Mouse (Mus musculus): ENCODE measurements around the gene Ascl4. TPM values are rescaled to one million over a fixed set of nuclear protein-coding genes. Genes with fewer than 3 reads are reported as not detected.
A peak's percentile ranks its signal among the peaks of the same experiment; 100 is the strongest.

Gene Ascl4
- polyA plus RNA-seq, 1 experiment from 2014 or later = 1.6 TPM

- peaks cover 4% of the 10 kb centered on the region; the same call in 1 of the 2 replicates for H3K4me1 ChIP-seq
- H3K9me3 ChIP-seq = no peaks in the 10 kb centered on the region
- peaks cover 51% of the 10 kb centered on the region for H3K36me3 ChIP-seq
- no peak for ATAC-seq (ENCODE audit: insufficient number of reproducible peaks, low FRiP score, low TSS enrichment, low read depth)
- H3K4me3 ChIP-seq = no peak overlapping the region
- H3K9ac ChIP-seq = no peak overlapping the region
- H3K27ac ChIP-seq = no peak overlapping the region
- H3K27me3 ChIP-seq = no peaks in the 10 kb centered on the region
- H3K4me2 ChIP-seq = no peak overlapping the region
- WGBS = 73% methylated on average over 2 of the region's 2 CpGs
Measured at GRCm38 (mm10) chr10:85954429-85954828, 26.9 kb downstream of the Ascl4 start.

GRCm38 (mm10) chr10:85956871-85957419, 29.5 kb downstream of the Ascl4 start:
- no peak for ATAC-seq (ENCODE audit: insufficient number of reproducible peaks, low FRiP score, low TSS enrichment, low read depth)
- Histone ChIP-seq H3K4me2 (peak overlapping the region; percentile 69), H3K9ac (peak overlapping the region; percentile 82), H3K9me3 (no peaks in the 10 kb centered on the region), H3K27me3 (no peaks in the 10 kb centered on the region), H3K4me1 (peaks cover 4% of the 10 kb centered on the region; the same call in 1 of the 2 replicates), H3K27ac (peak overlapping the region; percentile 82), H3K4me3 (peak overlapping the region; percentile 87), H3K36me3 (peaks cover 30% of the 10 kb centered on the region)
- 2% methylated on average over 20 of the region's 20 CpGs for WGBS

GRCm38 (mm10) chr10:85957464-85957950, 30.0 kb downstream of the Ascl4 start, which contains the start of gene Rtcb:
Rtcb (minus strand) TSS chr10:85957823.
- Histone ChIP-seq H3K27me3 (no peaks in the 10 kb centered on the region), H3K4me3 (peak within 1 kb of the TSS; percentile 87), H3K9ac (peak within 1 kb of the TSS; percentile 82), H3K9me3 (no peaks in the 10 kb centered on the region), H3K4me2 (peak within 1 kb of the TSS; percentile 69), H3K4me1 (peaks cover 4% of the 10 kb centered on the region; the same call in 1 of the 2 replicates), H3K36me3 (peaks cover 26% of the 10 kb centered on the region), H3K27ac (peak within 1 kb of the TSS; percentile 82)
- under 1% methylated on average over 38 of the region's 38 CpGs for WGBS
- ATAC-seq (ENCODE audit: insufficient number of reproducible peaks, low FRiP score, low TSS enrichment, low read depth) = peak; percentile 84

- no peaks in the 10 kb centered on the region for H3K9me3 ChIP-seq
- no peak for ATAC-seq (ENCODE audit: insufficient number of reproducible peaks, low FRiP score, low TSS enrichment, low read depth)
- 0 out of 2 replicates have a peak, but pooled peaks cover 4% of the 10 kb centered on the region for H3K27me3 ChIP-seq
- WGBS = 60% methylated on average over 9 of the region's 9 CpGs
- no peak overlapping the region for H3K27ac ChIP-seq
- no peaks in the 10 kb centered on the region for H3K36me3 ChIP-seq
- H3K9ac ChIP-seq = no peak overlapping the region
- H3K4me1 ChIP-seq = no peaks in the 10 kb centered on the region
- H3K4me2 ChIP-seq = no peak overlapping the region
- no peak overlapping the region for H3K4me3 ChIP-seq
Measured at GRCm38 (mm10) chr10:85962897-85963296, 35.4 kb downstream of the Ascl4 start.

GRCm38 (mm10) chr10:85964316-85964715, 36.8 kb downstream of the Ascl4 start:
- Histone ChIP-seq H3K4me1 (no peaks in the 10 kb centered on the region), H3K27me3 (0 out of 2 replicates have a peak, but pooled peaks cover 4% of the 10 kb centered on the region), H3K36me3 (no peaks in the 10 kb centered on the region), H3K9ac (no peak overlapping the region), H3K9me3 (no peaks in the 10 kb centered on the region), H3K4me3 (no peak overlapping the region), H3K4me2 (no peak overlapping the region), H3K27ac (no peak overlapping the region)
- no peak for ATAC-seq (ENCODE audit: insufficient number of reproducible peaks, low FRiP score, low TSS enrichment, low read depth)
- 80% methylated on average over 7 of the region's 7 CpGs for WGBS

- Histone ChIP-seq H3K9ac (no peak overlapping the region), H3K36me3 (no peaks in the 10 kb centered on the region), H3K9me3 (no peaks in the 10 kb centered on the region), H3K4me1 (no peaks in the 10 kb centered on the region), H3K4me3 (no peak overlapping the region), H3K4me2 (no peak overlapping the region), H3K27ac (no peak overlapping the region), H3K27me3 (0 out of 2 replicates have a peak, but pooled peaks cover 4% of the 10 kb centered on the region)
- 64% methylated on average over 2 of the region's 2 CpGs for WGBS
- no peak for ATAC-seq (ENCODE audit: insufficient number of reproducible peaks, low FRiP score, low TSS enrichment, low read depth)
Measured at GRCm38 (mm10) chr10:85966476-85966875, 39.0 kb downstream of the Ascl4 start.

GRCm38 (mm10) chr10:85967411-85968156, 40.1 kb downstream of the Ascl4 start:
- H3K27me3 ChIP-seq = 0 out of 2 replicates have a peak, but pooled peaks cover 4% of the 10 kb centered on the region
- H3K9ac ChIP-seq = no peak overlapping the region
- no peak overlapping the region for H3K4me2 ChIP-seq
- no peaks in the 10 kb centered on the region for H3K36me3 ChIP-seq
- no peak overlapping the region for H3K4me3 ChIP-seq
- 60% methylated on average over 17 of the region's 17 CpGs for WGBS
- H3K4me1 ChIP-seq = no peaks in the 10 kb centered on the region
- no peak for ATAC-seq (ENCODE audit: insufficient number of reproducible peaks, low FRiP score, low TSS enrichment, low read depth)
- H3K27ac ChIP-seq = no peak overlapping the region
- H3K9me3 ChIP-seq = no peaks in the 10 kb centered on the region

GRCm38 (mm10) chr10:85968157-85968634, 40.7 kb downstream of the Ascl4 start:
- no peak overlapping the region for H3K4me2 ChIP-seq
- H3K4me1 ChIP-seq = no peaks in the 10 kb centered on the region
- 0 out of 2 replicates have a peak, but pooled peaks cover 4% of the 10 kb centered on the region for H3K27me3 ChIP-seq
- H3K9ac ChIP-seq = no peak overlapping the region
- H3K36me3 ChIP-seq = no peaks in the 10 kb centered on the region
- H3K9me3 ChIP-seq = no peaks in the 10 kb centered on the region
- no peak overlapping the region for H3K4me3 ChIP-seq
- WGBS = 13% methylated on average over 7 of the region's 7 CpGs
- ATAC-seq (ENCODE audit: insufficient number of reproducible peaks, low FRiP score, low TSS enrichment, low read depth) = no peak
- H3K27ac ChIP-seq = no peak overlapping the region

GRCm38 (mm10) chr10:85968731-85969130, 41.2 kb downstream of the Ascl4 start:
- Histone ChIP-seq H3K9ac (no peak overlapping the region), H3K4me1 (no peaks in the 10 kb centered on the region), H3K4me3 (no peak overlapping the region), H3K36me3 (no peaks in the 10 kb centered on the region), H3K4me2 (no peak overlapping the region), H3K27me3 (0 out of 2 replicates have a peak, but pooled peaks cover 4% of the 10 kb centered on the region), H3K9me3 (no peaks in the 10 kb centered on the region), H3K27ac (no peak overlapping the region)
- ATAC-seq (ENCODE audit: insufficient number of reproducible peaks, low FRiP score, low TSS enrichment, low read depth) = no peak
- 53% methylated on average over 2 of the region's 2 CpGs for WGBS

- H3K36me3 ChIP-seq = no peaks in the 10 kb centered on the region
- H3K9me3 ChIP-seq = no peaks in the 10 kb centered on the region
- no peak overlapping the region for H3K4me3 ChIP-seq
- ATAC-seq (ENCODE audit: insufficient number of reproducible peaks, low FRiP score, low TSS enrichment, low read depth) = no peak
- 0 out of 2 replicates have a peak, but pooled peaks cover 4% of the 10 kb centered on the region for H3K27me3 ChIP-seq
- H3K4me2 ChIP-seq = no peak overlapping the region
- H3K9ac ChIP-seq = no peak overlapping the region
- WGBS = 30% methylated on average over 8 of the region's 8 CpGs
- no peaks in the 10 kb centered on the region for H3K4me1 ChIP-seq
- H3K27ac ChIP-seq = no peak overlapping the region
Measured at GRCm38 (mm10) chr10:85969894-85970620, 42.6 kb downstream of the Ascl4 start.

- Histone ChIP-seq H3K4me2 (no peak overlapping the region), H3K4me3 (no peak overlapping the region), H3K27ac (no peak overlapping the region), H3K4me1 (no peaks in the 10 kb centered on the region), H3K9me3 (no peaks in the 10 kb centered on the region), H3K27me3 (no peaks in the 10 kb centered on the region), H3K9ac (no peak overlapping the region), H3K36me3 (no peaks in the 10 kb centered on the region)
- no peak for ATAC-seq (ENCODE audit: insufficient number of reproducible peaks, low FRiP score, low TSS enrichment, low read depth)
- 81% methylated on average over 9 of the region's 9 CpGs for WGBS
Measured at GRCm38 (mm10) chr10:85971826-85972225, 44.3 kb downstream of the Ascl4 start.

Measured in limb, embryonic 15.5 days (tissue).